Mouse (Mus musculus) lung, adult 18-20 months (tissue): Measurements from ENCODE around the gene Rbm44.

Source experiments
- DNase-seq, 2 experiments: peaks; one replicate each; pipeline ENCODE4 v3.0.0; 2022; ENCODE audit warnings: mixed read lengths in 2 of 2

Rbm44 gene

DNA sequence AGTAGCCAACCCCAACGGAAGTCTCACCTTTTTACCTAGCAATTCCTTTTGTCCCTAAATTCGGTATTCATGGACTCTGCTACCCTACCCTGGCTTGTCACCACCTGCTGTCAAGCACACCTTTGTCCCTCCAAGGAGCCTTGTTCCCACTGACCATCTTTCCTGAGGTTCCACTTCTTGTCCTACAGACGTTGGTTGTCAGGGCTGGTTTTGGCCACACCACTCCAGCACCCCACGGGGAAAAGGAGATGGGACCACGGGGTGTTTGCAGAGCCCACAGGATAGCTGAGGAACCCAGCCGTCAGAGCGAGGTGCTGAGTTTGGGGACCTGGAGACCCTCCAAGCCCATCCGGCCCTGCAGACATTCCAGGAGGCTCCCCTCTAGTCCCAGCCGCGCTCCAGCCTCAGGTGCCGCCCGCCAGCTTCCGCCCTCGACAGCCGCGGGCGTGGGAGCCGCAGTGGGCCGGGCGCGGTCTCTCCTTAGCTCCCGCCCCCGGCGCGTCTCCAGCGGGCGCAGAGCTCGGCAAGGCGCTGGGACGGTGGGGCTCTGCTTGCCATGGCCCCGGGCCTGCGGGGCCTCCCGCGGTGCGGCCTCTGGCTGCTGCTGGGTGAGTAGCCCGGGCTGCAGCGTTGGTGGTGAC, 34.8 kb downstream of the Rbm44 start, which contains the start of gene Ramp1:
Gene Ramp1 (plus strand): TSS at position 290 of the 641 bp plus-strand sequence.
- peak; percentile 53 to 54 for DNase-seq

DNA sequence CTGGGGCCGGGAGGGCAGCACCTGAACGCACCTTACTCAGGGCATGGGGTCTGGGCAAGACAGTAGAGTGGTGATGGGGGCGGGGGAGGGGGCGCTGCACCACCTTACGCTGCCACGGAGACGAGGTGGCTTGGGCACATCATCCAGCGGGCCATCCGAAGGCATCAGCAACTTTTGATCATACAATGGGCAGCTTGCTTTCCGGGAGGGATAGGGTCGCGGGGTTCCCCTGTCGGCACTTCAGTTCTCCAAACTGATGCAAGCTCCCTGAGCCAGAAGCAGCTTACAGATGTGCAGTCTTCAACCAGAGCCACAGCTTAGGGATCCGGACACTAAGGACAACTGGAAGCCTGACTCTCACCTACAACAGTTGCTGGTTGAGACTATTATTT, 35.3 kb downstream of the Rbm44 start:
- no peak for DNase-seq

GRCm38 (mm10) chr1:91180723-91181122, 35.8 kb downstream of the Rbm44 start:
- DNase-seq: peak in 1 of 2 experiments; percentile 16

- DNase-seq: peak; percentile 40 to 70
Measured at GRCm38 (mm10) chr1:91181261-91181660, 36.4 kb downstream of the Rbm44 start.

DNA sequence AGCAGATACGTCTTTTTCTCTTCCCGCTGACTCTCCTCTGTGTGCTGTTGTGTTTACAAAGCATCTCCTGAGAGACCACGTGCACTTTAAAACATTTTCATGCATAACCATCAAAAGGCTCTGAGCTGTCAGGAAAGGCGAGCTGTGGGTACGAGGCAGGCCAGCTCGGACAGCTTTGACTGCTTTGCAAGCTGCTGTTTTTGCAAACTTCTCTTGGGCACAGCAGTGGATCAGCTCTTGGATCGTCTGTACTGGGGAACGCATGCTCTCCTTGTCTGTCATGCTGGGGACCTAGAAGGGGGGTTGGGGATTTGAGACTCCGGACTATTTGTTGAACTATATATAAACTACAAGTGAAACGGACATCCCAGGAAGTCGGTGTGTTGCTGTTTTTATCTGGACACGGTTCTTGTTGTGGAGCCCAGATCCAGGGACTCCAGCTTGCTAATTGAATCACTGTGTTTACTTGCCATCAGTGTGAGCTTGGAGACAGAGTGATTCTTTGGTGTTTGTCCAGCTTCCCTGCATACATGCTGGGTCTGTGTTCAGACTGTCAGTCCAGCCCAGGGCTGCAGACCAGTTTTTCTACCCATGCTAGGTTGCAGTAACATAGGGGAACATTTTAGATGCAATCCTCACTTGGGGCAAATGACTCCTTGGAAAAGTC, 37.0 kb downstream of the Rbm44 start:
- DNase-seq: no peak

- DNase-seq: no peak
Measured at GRCm38 (mm10) chr1:91183305-91183704, 38.4 kb downstream of the Rbm44 start.

DNA sequence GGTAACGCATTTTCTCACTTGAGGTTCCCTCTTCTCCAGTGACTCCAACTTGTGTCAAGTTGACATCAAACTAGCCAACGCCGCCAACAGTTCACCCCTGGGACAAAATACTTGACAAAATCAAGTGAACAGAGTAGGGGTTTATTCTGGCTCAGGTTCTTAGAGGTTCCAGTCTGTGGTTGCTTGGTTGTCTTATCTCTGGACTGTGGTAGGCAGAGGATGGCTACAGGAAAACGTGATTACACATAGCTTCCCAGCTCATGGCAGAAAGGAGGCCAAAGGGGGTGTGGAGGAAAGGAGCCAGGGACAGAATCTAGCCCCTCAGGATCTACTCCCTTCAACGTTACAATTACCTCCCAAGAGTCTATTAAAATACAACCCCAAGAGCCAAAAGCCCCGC, 41.8 kb downstream of the Rbm44 start:
- no peak for DNase-seq

DNA sequence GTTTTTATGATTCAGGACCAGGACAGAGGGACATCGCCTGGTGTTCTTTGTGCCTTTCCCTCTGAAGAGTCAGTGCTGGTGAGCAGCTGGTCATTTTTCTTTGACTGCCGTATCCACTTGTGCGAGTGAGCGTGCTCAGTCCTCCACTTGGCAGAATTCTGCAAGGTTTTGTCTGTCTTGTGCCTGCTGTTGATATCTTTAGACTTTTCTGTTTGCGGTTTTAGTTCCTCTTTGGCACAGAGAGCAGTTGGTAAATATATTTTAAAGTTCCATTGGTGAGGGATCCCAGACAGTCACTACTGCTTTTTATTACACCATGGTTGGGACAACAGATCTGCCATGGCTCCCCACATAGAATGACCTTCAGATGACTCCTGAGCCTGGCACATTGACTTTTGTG, 42.4 kb downstream of the Rbm44 start:
- no peak for DNase-seq

GRCm38 (mm10) chr1:91187786-91188640, 43.1 kb downstream of the Rbm44 start:
- no peak for DNase-seq

GRCm38 (mm10) chr1:91188851-91189460, 44.1 kb downstream of the Rbm44 start:
- DNase-seq: no peak

DNA sequence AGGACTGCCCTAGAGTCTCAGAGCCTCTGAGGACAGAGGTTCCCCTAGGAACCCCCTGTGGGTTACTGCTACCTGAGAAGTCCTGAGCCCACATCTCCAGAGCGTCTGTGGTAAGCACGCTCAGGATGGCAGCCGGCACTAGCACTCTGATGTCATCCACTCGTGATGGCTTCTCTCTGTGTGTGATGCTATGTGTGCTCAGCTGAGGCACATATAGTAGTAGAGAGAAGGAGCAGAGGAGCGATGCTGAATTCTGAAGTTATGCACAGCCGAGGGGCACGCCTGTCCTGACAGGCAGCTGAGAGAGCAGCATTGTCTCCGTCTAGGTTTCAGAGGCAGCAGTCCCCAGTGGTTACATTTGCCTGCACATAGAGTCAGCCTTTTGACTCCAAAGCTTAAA, 47.3 kb downstream of the Rbm44 start:
- DNase-seq: no peak

- DNase-seq: no peak
Measured at GRCm38 (mm10) chr1:91193242-91193641, 48.4 kb downstream of the Rbm44 start.

- no peak for DNase-seq
Measured at GRCm38 (mm10) chr1:91193680-91194079, 48.8 kb downstream of the Rbm44 start.

- DNase-seq: no peak
Measured at GRCm38 (mm10) chr1:91199793-91200192, 54.9 kb downstream of the Rbm44 start.

GRCm38 (mm10) chr1:91201122-91201521, 56.2 kb downstream of the Rbm44 start:
- DNase-seq: no peak

DNA sequence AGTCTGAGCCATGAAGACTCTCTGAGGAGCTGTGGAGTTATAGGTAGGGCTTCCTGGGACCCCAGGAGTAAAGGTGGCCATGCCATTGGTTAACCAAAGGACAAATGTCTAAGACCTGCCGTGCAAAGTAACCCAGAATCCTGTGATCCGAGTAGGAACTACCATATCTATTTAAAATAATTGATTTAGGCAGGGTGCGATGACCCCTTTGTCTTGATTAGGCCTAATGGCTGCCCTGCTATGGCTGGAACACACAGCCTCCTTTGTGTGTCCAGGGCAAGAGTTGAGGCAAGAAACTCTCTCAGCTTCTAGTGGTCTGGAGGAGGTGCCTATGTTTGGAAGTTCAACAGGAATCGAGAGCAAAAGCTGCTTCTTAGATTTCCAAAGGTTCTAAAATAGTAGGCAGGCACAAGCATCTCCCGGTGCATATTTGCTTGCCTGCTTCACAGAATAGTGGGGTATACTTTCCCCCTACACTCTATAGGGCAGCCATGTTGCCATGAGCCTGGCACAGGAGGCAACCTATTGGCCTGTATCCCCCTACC, 59.4 kb downstream of the Rbm44 start:
- no peak for DNase-seq

DNA sequence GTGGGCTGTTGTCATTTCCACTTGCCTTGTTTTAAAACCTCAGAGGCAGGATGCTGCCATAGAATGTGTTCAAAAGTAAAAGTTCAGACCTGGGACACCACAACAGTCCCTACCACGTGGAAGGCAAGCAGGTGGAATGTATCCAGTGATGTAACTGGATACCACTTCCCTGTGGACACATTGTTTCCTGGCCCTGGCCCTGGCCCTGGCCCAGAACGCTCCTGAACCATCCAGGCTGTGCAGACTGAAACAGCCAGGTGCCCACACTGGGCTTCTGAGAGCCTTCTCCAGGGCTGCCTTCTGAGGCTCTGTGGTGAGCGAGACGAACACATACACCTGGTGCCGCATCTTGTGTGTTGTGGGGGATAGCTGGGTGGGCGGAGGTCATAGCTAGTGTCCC, 60.8 kb downstream of the Rbm44 start:
- DNase-seq: peak; percentile 48 to 62

DNA sequence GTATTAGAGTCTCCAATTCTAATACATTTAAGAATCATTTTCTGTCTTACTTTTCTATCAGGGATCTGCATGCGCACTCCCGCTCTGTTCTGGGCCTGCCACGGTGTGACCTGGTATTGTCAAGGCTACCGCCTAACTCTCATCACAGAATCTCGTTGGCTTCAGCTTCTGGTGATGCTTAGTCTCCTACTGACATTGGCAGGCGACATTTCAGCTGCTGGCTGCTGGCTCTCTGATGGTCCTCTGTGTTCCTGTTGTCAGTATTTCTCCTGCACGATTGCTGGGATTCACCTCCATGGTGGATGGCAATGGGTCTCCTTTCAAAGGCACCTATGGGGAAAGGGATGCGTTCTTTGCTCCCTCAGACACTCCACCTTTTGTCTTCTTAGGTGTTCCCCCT, 61.4 kb downstream of the Rbm44 start:
- no peak for DNase-seq

DNA sequence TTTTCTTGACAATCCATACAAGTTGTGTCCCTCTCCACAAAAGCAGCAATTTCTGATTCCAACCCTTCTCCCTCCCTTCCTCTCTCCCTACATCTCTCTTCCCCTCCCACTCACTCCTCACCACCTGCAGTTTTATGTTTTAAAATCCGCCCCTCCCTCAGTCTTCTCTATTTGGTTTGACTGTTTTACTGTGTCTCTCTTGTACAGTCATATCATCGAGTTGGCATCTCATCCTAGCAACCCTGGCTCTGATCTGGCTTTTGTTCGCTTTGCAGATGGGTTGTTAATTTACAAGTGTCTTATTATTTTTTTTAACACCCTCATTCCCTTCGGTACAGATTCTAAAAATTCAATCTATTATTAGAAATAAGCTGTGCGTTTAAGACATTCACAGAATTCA, 62.0 kb downstream of the Rbm44 start:
- DNase-seq: no peak

- peak; percentile 55 to 66 for DNase-seq
Measured at GRCm38 (mm10) chr1:91207334-91208074, 62.6 kb downstream of the Rbm44 start.

- DNase-seq: no peak
Measured at GRCm38 (mm10) chr1:91209343-91209742, 64.5 kb downstream of the Rbm44 start.

- peak; percentile 21 to 32 for DNase-seq
Measured at GRCm38 (mm10) chr1:91209785-91210184, 64.9 kb downstream of the Rbm44 start.
